Mouse (Mus musculus) hindbrain, embryonic 11.5 days (tissue): ENCODE data around the gene Npy. TPM values are rescaled to one million over a fixed set of nuclear protein-coding genes. Genes with fewer than 3 reads are reported as not detected.

Experiments used
- ATAC-seq: fragments of 200-750 bp; cut with Nextera tagmentation; 2 replicates; pipeline ENCODE4 v1.8.0; 2017; ENCODE audit warnings: mild to moderate bottlenecking, moderate TSS enrichment, moderate library complexity; ENCODE audit not compliant: low FRiP score
- DNase-seq: peaks from one replicate; pipeline ENCODE4 v3.0.0-alpha.2; 2015; ENCODE audit warnings: low spot score
- H3K27ac ChIP-seq: fragments of 300-500 bp; sonication (generic); 2 replicates; pipeline ENCODE4 v1.5.1; 2014; ENCODE audit warnings: mild to moderate bottlenecking, low read depth, low read length
- H3K27me3 ChIP-seq: fragments of 300-500 bp; sonication (generic); 2 replicates; pipeline ENCODE4 v1.6.1; 2014; ENCODE audit warnings: mild to moderate bottlenecking, low read length, moderate library complexity, mixed read lengths; ENCODE audit not compliant: control insufficient read depth, insufficient read depth
- H3K36me3 ChIP-seq: fragments of 300-500 bp; sonication (generic); 2 replicates; pipeline ENCODE4 v1.6.1; 2014; ENCODE audit warnings: mild to moderate bottlenecking, low read length, moderate library complexity, mixed read lengths; ENCODE audit not compliant: control insufficient read depth, insufficient read depth
- H3K4me1 ChIP-seq: fragments of 300-500 bp; sonication (generic); replicated peaks from 2 replicates; pipeline ENCODE4 v1.6.1; 2014; ENCODE audit warnings: low read length, mixed read lengths; ENCODE audit not compliant: control insufficient read depth, insufficient read depth
- H3K4me2 ChIP-seq: fragments of 300-500 bp; sonication (generic); replicated peaks from 2 replicates; pipeline ENCODE4 v1.6.1; 2014; ENCODE audit warnings: mild to moderate bottlenecking, low read depth, low read length
- H3K4me3 ChIP-seq: fragments of 300-500 bp; sonication (generic); 2 replicates; pipeline ENCODE4 v1.5.1; 2014; ENCODE audit warnings: low read depth, low read length
- H3K9ac ChIP-seq: fragments of 300-500 bp; sonication (generic); 2 replicates; pipeline ENCODE4 v1.6.1; 2014; ENCODE audit warnings: low read depth, low read length
- H3K9me3 ChIP-seq: fragments of 300-500 bp; sonication (generic); 2 replicates; pipeline ENCODE4 v1.6.1; 2016; ENCODE audit warnings: low read length; ENCODE audit not compliant: control insufficient read depth
- WGBS: fragments of 180-500 bp; shearing (Covaris S2); extraction: QIAGEN DNeasy Blood & Tissue Kit; methylation state at CpG from one replicate; pipeline ENCODE4 v1.1.7; 2014; 5-methylcytosine and 5-hydroxymethylcytosine counted together
- polyA plus RNA-seq: library from polyadenylated mRNA; unstranded; fragments of >200 nt; fragmentation: Nextera tagmentation; extraction: Ambion mirVana; gene quantifications from 2 replicates; pipeline ENCODE4 v1.2.1, GENCODE M21; 2014

Npy gene
- polyA plus RNA-seq, 1 experiment from 2014 or later, result 7.4 TPM

DNA sequence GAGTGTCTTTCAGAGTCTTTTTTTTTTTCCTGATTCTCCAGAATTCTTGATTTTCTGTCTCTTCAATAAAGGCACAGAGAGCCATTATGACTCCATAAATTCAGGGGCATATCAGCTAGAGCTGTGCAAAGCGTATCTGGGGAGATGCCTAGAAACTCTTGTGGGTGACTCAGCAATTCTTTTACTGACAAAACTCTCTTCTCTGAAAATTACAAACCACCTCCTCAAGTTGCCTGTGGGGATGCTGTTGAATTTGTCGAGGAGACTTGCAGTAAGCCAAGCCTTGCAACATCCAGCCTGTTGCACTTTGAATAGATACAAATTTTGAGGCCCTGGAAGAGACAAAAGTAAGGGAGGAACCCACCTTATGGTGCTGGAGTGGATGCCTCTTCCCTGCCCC lies 34.3 kb downstream of the Npy start:
- no peak for ATAC-seq
- H3K36me3 ChIP-seq, result no peaks in the 10 kb centered on the region

GRCm38 (mm10) chr6:49867571-49867970 lies 45.1 kb downstream of the Npy start:
- no peak overlapping the region for H3K4me2 ChIP-seq
- DNase-seq, result no peak
- no peaks in the 10 kb centered on the region for H3K27me3 ChIP-seq
- no peaks in the 10 kb centered on the region for H3K36me3 ChIP-seq
- no peak overlapping the region for H3K27ac ChIP-seq
- H3K4me1 ChIP-seq, result no peaks in the 10 kb centered on the region
- 88% methylated on average over 6 of the region's 6 CpGs for WGBS
- no peak overlapping the region for H3K4me3 ChIP-seq
- ATAC-seq, result no peak
- no peak overlapping the region for H3K9ac ChIP-seq
- no peaks in the 10 kb centered on the region for H3K9me3 ChIP-seq

More for the DNA sequence above, 34.3 kb downstream of the Npy start:
- Histone ChIP-seq H3K9ac (no peak overlapping the region), H3K9me3 (no peaks in the 10 kb centered on the region), H3K4me3 (no peak overlapping the region), H3K27me3 (no peaks in the 10 kb centered on the region), H3K4me2 (no peak overlapping the region), H3K4me1 (no peaks in the 10 kb centered on the region), H3K27ac (no peak overlapping the region)
- WGBS, result 72% methylated on average over 2 of the region's 2 CpGs
- no peak for DNase-seq

DNA sequence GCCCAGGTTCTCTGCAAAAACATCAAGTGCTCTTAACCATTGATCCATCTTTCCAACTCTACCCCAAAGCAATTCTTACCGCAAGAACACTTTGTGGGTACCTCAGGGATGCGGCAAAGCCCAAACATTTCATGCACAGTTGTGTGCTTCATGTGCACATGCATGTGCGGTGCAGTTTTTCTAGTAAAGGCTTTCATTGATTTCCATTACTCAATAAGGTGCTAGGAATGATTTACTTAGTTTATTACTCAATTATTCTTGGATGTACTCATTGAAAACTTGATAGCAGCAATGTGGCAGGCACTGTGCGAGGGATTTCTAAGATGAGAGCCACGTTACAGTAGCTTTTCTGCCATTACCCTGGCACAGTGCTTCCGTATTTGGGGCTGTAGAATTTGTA lies 48.6 kb downstream of the Npy start:
- Histone ChIP-seq H3K27ac (no peak overlapping the region), H3K9ac (no peak overlapping the region), H3K4me2 (no peak overlapping the region), H3K27me3 (no peaks in the 10 kb centered on the region), H3K36me3 (no peaks in the 10 kb centered on the region), H3K4me1 (no peaks in the 10 kb centered on the region), H3K9me3 (no peaks in the 10 kb centered on the region), H3K4me3 (no peak overlapping the region)
- ATAC-seq, result no peak
- no peak for DNase-seq
- 94% methylated on average over 6 of the region's 6 CpGs for WGBS

- no peak overlapping the region for H3K4me2 ChIP-seq
- H3K36me3 ChIP-seq, result no peaks in the 10 kb centered on the region
- no peaks in the 10 kb centered on the region for H3K27me3 ChIP-seq
- H3K9me3 ChIP-seq, result no peaks in the 10 kb centered on the region
- H3K4me1 ChIP-seq, result no peaks in the 10 kb centered on the region
- H3K27ac ChIP-seq, result no peak overlapping the region
- no peak for DNase-seq
- no peak overlapping the region for H3K4me3 ChIP-seq
- ATAC-seq, result no peak
- WGBS, result 83% methylated on average over 1 of the region's 1 CpGs
- H3K9ac ChIP-seq, result no peak overlapping the region
Measured at GRCm38 (mm10) chr6:49873556-49873955, 51.0 kb downstream of the Npy start.

GRCm38 (mm10) chr6:49875160-49875559 lies 52.6 kb downstream of the Npy start:
- WGBS, result 37% methylated on average over 2 of the region's 2 CpGs
- H3K27ac ChIP-seq, result no peak overlapping the region

DNA sequence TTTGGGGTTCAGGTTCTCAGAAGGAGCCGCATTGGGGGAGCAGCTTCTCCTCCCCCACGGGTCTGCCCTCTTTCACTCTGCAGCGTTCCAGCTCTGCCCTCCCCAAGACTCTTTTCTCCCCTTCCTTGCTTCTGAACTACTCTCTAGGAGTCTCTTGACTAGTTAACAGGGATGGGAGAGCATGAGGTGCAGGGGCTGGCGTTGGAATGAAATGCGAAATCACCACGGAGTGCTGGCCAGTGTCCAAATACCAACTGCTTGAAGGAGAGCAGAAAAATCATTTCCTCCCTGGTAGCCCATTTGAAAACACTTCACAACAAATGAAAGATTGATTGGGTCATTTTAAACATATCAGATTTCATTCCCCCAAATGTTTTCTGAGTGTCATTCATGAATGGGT lies 53.3 kb downstream of the Npy start:
- H3K4me2 ChIP-seq, result no peak overlapping the region
- no peak overlapping the region for H3K27ac ChIP-seq
- no peak for ATAC-seq

More at GRCm38 (mm10) chr6:49875160-49875559, 52.6 kb downstream of the Npy start:
- H3K9me3 ChIP-seq, result no peaks in the 10 kb centered on the region
- H3K4me1 ChIP-seq, result no peaks in the 10 kb centered on the region
- no peak overlapping the region for H3K4me3 ChIP-seq
- H3K4me2 ChIP-seq, result no peak overlapping the region
- H3K9ac ChIP-seq, result no peak overlapping the region
- ATAC-seq (no peak), DNase-seq (no peak)
- H3K36me3 ChIP-seq, result no peaks in the 10 kb centered on the region
- H3K27me3 ChIP-seq, result no peaks in the 10 kb centered on the region

More for the DNA sequence above, 53.3 kb downstream of the Npy start:
- Histone ChIP-seq H3K4me1 (no peaks in the 10 kb centered on the region), H3K9ac (no peak overlapping the region), H3K4me3 (no peak overlapping the region), H3K9me3 (no peaks in the 10 kb centered on the region), H3K27me3 (no peaks in the 10 kb centered on the region), H3K36me3 (no peaks in the 10 kb centered on the region)
- no peak for DNase-seq
- 80% methylated on average over 6 of the region's 6 CpGs for WGBS
